In the genomic region with DNA sequence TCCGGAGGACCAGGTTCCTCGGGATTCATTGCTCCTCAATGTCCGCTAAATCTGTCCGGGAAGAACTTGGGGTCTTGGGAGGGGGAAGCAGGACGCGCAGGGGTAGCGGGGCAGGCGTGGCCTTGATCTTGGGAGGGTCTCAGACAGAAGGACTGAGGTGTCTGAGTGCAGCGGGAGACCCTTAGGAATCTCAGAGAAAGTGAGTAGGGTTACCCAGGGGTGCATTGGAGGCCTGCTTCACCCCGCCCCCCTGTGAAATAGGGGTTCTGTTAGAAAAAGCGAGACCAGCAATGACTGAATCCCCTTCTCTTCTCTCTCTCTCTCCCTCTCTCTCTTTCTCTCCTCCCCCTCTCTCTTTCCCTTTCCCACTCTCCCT, we compare ENCODE assay signal across 8 mouse cellular contexts. TPM values are rescaled to one million over a fixed set of nuclear protein-coding genes. Genes with fewer than 3 reads are reported as not detected.
DNase-seq lines count a peak whose midpoint lies in the region; ATAC-seq and TF ChIP-seq lines count a peak whose summit lies in the region.

No protein-coding gene starts in this region.

- 5% methylated on average over 11 of the region's 11 CpGs for WGBS in heart, adult 2 months
- WGBS in thymus, adult 2 months: 17% methylated on average over 11 of the region's 11 CpGs
- 6% methylated on average over 11 of the region's 11 CpGs for WGBS in liver, embryonic 13.5 days (ENCODE audit: insufficient replicate concordance)

- DNase-seq in heart, adult 2 months: no peak
- DNase-seq in heart, adult 11 months: no peak
- no peak for DNase-seq in thymus, adult 2 months
- DNase-seq in thymus, postnatal 0 days (ENCODE audit: low spot score): no peak
- no peak for DNase-seq in liver, embryonic 13.5 days
- no peak for DNase-seq in adrenal gland, postnatal 4 days (ENCODE audit: low spot score in 2 of 2)
- no peak for DNase-seq in spleen, postnatal 4 days (ENCODE audit: low spot score in 2 of 2)
- no peak for DNase-seq in right cerebral cortex, postnatal 36 days (ENCODE audit: low spot score in 2 of 2)

- no peak for TF ChIP-seq POLR2A in heart, adult 2 months (IDR thresholded peaks at IDR 0.05; ENCODE audit: insufficient read depth, low read depth, low read length)
- TF ChIP-seq POLR2A in thymus, adult 2 months (IDR thresholded peaks at IDR 0.05; ENCODE audit: control insufficient read depth, extremely low read depth, insufficient read depth, low read length, poor library complexity): no peak

- TF ChIP-seq EP300 in heart, adult 2 months (IDR thresholded peaks at IDR 0.05; ENCODE audit: insufficient read depth, low read depth, low read length): no peak

- H3K27ac ChIP-seq in heart, adult 2 months: peak overlapping the region; percentile 81
- no peak overlapping the region for H3K27ac ChIP-seq in thymus, adult 2 months (ENCODE audit: control insufficient read depth, insufficient read depth, low read length)
- no peak overlapping the region for H3K27ac ChIP-seq in liver, embryonic 13.5 days

- intact Hi-C loops in heart, adult 2 months (cut with DNase I): loop anchor here (1.0 kb wide), 1 partner anchor 35 kb away; the partner anchor contains the start of gene Sar1a

- H3K79me2 ChIP-seq in heart, adult 2 months (replicated peaks; ENCODE audit: control insufficient read depth, insufficient read depth, low read length): no peaks in the 10 kb centered on the region

- 0 out of 2 replicates have a peak, but pooled peaks have one; percentile 1 for ATAC-seq in liver, embryonic 13.5 days (ENCODE audit: low read depth)

- no peaks in the 10 kb centered on the region for H3K27me3 ChIP-seq in heart, adult 2 months (ENCODE audit: control insufficient read depth, insufficient read depth, low read length)
- no peaks in the 10 kb centered on the region; the same call in 1 of the 2 replicates for H3K27me3 ChIP-seq in thymus, adult 2 months (ENCODE audit: control insufficient read depth, insufficient read depth, low read length)
- H3K27me3 ChIP-seq in liver, embryonic 13.5 days: no peaks in the 10 kb centered on the region

- no peak for TF ChIP-seq CTCF in heart, adult 2 months (IDR thresholded peaks at IDR 0.05)
- no peak for TF ChIP-seq CTCF in thymus, adult 2 months (IDR thresholded peaks at IDR 0.05; ENCODE audit: borderline replicate concordance, control insufficient read depth, extremely low read depth, insufficient read depth, low read length, poor library complexity)

- H3K4me3 ChIP-seq in heart, adult 2 months: peak overlapping the region; percentile 77
- peak overlapping the region; percentile 42 for H3K4me3 ChIP-seq in thymus, adult 2 months (ENCODE audit: control insufficient read depth, insufficient read depth, low read length)
- peak overlapping the region; percentile 64 for H3K4me3 ChIP-seq in liver, embryonic 13.5 days (replicated peaks)

- peaks cover 3% of the 10 kb centered on the region for H3K4me1 ChIP-seq in heart, adult 2 months (ENCODE audit: control insufficient read depth, insufficient read depth, low read length)
- H3K4me1 ChIP-seq in thymus, adult 2 months (replicated peaks; ENCODE audit: control insufficient read depth, insufficient read depth, low read length): peaks cover 4% of the 10 kb centered on the region
- H3K4me1 ChIP-seq in liver, embryonic 13.5 days (replicated peaks): peaks cover 21% of the 10 kb centered on the region

- no peaks in the 10 kb centered on the region for H3K36me3 ChIP-seq in heart, adult 2 months (ENCODE audit: control insufficient read depth, insufficient read depth, low read length)
- H3K36me3 ChIP-seq in thymus, adult 2 months (ENCODE audit: control insufficient read depth, insufficient read depth, low read length): no peaks in the 10 kb centered on the region
- H3K36me3 ChIP-seq in liver, embryonic 13.5 days: no peaks in the 10 kb centered on the region

- H3K9me3 ChIP-seq in liver, embryonic 13.5 days (replicated peaks): no peaks in the 10 kb centered on the region

- H3K4me2 ChIP-seq in liver, embryonic 13.5 days: peak overlapping the region; percentile 87

- H3K9ac ChIP-seq in heart, adult 2 months (ENCODE audit: low read depth, low read length): peak overlapping the region; percentile 84
- H3K9ac ChIP-seq in liver, embryonic 13.5 days: peak overlapping the region; percentile 63

RNA-seq across cellular contexts. Expression of gene Aifm2, which starts 0.4 kb away (rescaled TPM):
- total RNA-seq in heart, adult 2 months (2021): 10 to 100 TPM; 24.6 to 28.9 TPM
- 32.9 and 39.5 TPM in 2 replicates for polyA plus RNA-seq in heart, adult 2 months (2012; rRNA removed)
- polyA plus RNA-seq in thymus, adult 2 months (2012; rRNA removed): 10.4 and 12.0 TPM in 2 replicates
- polyA plus RNA-seq in thymus, postnatal 0 days (2015; fragmentation: Nextera tagmentation; extraction: Ambion mirVana): 3.8 TPM in 2 replicates
- 3.0 and 3.1 TPM in 2 replicates for polyA plus RNA-seq in liver, embryonic 13.5 days (2015; fragmentation: Nextera tagmentation; extraction: Ambion mirVana)
- total RNA-seq in adrenal gland, postnatal 4 days (2021): 100 to 1,000 TPM; 229 to 261 TPM

RNA-seq across cellular contexts. Expression of gene Tysnd1, which starts 20.1 kb away (rescaled TPM):
- 10 to 100 TPM; 20.2 to 22.3 TPM for total RNA-seq in heart, adult 2 months (2021)
- 24.8 and 27.2 TPM in 2 replicates for polyA plus RNA-seq in heart, adult 2 months (2012; rRNA removed)
- polyA plus RNA-seq in thymus, adult 2 months (2012; rRNA removed): 91.6 and 114 TPM in 2 replicates
- 23.8 and 26.0 TPM in 2 replicates for polyA plus RNA-seq in thymus, postnatal 0 days (2015; fragmentation: Nextera tagmentation; extraction: Ambion mirVana)
- 19.2 and 19.6 TPM in 2 replicates for polyA plus RNA-seq in liver, embryonic 13.5 days (2015; fragmentation: Nextera tagmentation; extraction: Ambion mirVana)
- total RNA-seq in adrenal gland, postnatal 4 days (2021): 10 to 100 TPM; 67.6 to 68.2 TPM

RNA-seq across cellular contexts. Expression of gene Sar1a, which starts 35.4 kb away (rescaled TPM):
- 100 to 1,000 TPM; 166 to 197 TPM for total RNA-seq in heart, adult 2 months (2021)
- 82.7 and 134 TPM in 2 replicates for polyA plus RNA-seq in heart, adult 2 months (2012; rRNA removed)
- polyA plus RNA-seq in thymus, adult 2 months (2012; rRNA removed): 71.8 and 74.7 TPM in 2 replicates
- polyA plus RNA-seq in thymus, postnatal 0 days (2015; fragmentation: Nextera tagmentation; extraction: Ambion mirVana): 154 and 163 TPM in 2 replicates
- 89.1 and 99.9 TPM in 2 replicates for polyA plus RNA-seq in liver, embryonic 13.5 days (2015; fragmentation: Nextera tagmentation; extraction: Ambion mirVana)
- total RNA-seq in adrenal gland, postnatal 4 days (2021): 100 to 1,000 TPM; 184 to 192 TPM
